Mouse (Mus musculus): Measurements from ENCODE around the gene Vps13d. TPM values are rescaled to one million over a fixed set of nuclear protein-coding genes. Genes with fewer than 3 reads are reported as not detected.

The Vps13d gene
- polyA plus RNA-seq, 2 experiments from 2014 or later = 9.2 to 17.9 TPM

DNA sequence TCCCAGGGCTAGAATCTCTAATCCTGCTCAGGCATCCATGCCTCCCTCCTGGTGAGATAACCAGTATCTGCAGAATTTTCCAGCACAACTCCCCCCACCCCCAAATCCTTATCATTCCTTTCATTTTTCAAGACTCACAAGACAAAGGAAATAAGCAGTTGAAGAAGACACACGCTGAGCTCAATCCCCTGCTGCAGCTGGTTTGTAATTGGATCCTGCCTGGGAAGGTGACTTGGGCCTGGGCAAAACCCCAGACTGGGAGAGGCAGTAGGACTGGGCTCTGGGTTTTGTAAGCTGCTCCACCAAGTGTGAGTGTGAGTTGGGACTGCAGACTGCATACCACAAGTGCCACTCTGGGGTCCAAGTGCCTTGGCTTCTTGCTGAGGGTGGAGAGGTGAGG, 260.3 kb downstream of the Vps13d start:
- no peak for ATAC-seq

DNA sequence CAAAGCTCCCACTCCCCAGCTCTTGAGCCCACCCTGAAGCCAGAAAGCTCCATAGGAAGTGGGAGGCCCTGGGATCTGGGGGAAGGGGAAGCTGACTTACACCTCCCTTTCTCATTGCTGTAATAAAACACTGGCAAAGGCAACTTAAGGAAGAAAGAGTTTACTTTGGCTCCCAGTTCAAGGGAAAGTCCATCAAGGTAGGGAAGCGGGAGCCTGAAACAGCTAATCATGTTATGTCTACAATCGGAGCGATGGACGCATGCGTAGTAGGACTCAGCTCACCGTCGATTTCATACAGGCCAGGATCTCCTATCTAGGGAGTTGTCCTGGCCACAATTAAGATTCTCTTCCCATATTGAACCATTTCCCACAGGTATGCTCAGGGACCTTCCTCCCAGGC, 263.6 kb downstream of the Vps13d start:
- no peak for ATAC-seq

DNA sequence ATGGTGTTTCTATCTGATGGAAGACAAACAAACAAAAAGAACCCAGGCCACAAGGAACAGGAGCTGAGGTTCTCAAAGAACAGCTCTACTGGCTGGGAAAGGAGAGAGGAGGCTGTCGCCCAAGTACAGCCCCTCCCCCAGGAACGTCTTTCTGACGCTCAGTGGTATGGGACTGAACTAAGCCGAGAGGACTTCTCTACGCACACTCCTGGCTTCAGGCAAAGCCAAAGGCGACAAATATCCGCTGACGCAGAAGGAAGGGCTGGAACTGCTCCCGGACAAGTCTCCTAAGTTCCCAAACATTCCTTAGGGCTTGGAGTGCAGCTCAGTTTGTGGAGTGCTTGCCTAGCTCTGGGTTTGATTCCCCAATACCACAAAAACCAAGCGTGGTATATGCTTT, 264.4 kb downstream of the Vps13d start:
- no peak for ATAC-seq

DNA sequence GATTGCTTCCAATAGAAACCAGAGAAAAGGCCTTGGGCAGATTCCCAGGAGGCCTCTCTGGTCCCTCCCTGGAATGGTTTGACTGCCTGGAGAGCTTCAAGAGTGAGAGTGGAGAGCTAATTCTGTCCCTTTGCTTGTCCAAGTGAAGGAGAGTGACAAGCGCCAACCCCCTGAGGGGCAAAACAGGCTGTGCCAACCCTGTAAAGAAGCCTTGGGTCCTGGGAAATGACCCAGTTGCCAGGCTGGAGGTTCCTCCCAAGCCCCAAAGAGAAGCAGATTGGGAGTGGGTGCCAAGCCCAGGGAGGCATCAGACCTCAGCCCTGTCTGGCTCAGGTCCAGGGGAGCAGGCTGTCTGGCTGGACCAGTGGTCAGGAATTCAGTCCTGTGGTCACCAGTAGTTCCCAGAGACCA, 265.0 kb downstream of the Vps13d start:
- ATAC-seq = no peak

DNA sequence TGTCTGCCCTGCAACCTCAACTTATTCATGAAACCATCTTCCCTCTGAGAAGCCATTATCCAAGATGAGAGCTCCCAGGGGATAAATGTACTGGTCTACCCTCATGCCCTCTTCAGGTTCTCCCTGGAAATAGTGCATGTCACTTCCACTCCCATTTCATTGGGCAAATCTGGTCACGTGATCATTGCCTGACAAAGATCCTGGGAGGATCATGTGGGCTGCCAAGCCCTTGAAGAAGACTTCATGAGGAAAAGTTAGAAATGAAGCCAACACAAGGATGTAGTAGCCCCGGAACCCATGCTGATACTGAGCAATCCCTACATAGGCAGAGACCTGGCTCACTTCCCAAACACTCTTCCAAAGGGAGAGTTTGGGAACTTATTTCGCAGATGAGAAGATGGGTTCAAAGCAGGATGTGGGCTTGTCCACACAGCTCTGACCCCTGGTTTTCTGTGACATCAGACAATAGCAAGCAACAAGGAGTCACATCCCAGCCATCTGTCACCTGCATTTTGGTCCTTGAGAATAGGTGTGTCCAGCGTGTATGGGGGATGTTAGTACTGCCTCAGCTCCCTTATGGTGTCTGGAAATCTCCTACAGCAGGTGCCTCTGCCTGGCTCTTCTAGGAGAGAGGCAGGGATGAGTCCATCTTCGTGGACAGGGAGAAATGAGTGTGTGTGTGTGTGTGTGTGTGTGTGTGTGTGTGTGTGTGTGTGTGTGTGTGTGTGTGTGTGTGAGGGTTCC, 265.9 kb downstream of the Vps13d start:
- ATAC-seq = no peak

Other genes starting within 250 kb of the Vps13d start
- 100 to 1,000 TPM in 1 of 2 experiments, 10 to 100 TPM in 1; 87.9 to 139 TPM for gene Tnfrsf1b, start 51.9 kb upstream of the Vps13d start, polyA plus RNA-seq (2017; shearing (Covaris generic))
- gene Tnfrsf8, start 120.2 kb upstream of the Vps13d start, polyA plus RNA-seq (2017; shearing (Covaris generic)) = 10 to 100 TPM in 1 of 2 experiments, 1 to 10 TPM in 1; 6.3 to 14.2 TPM